Mouse (Mus musculus) kidney, adult 2 months (tissue): ENCODE data around the gene Gdpgp1. TPM values are rescaled to one million over a fixed set of nuclear protein-coding genes. Genes with fewer than 3 reads are reported as not detected.

ENCODE experiments used
- DNase-seq: peaks from one replicate; pipeline ENCODE4 v3.0.0; 2021
- H3K27ac ChIP-seq: fragments of 200-500 bp; 2 replicates; pipeline ENCODE4 v1.5.1; 2012; ENCODE audit warnings: low read depth, low read length, control low read depth, inconsistent platforms; ENCODE audit not compliant: insufficient read depth
- H3K27me3 ChIP-seq: fragments of 200-500 bp; replicated peaks from 2 replicates; pipeline ENCODE4 v1.6.1; 2012; ENCODE audit warnings: mild to moderate bottlenecking, moderate library complexity, low read length, inconsistent platforms; ENCODE audit not compliant: control insufficient read depth, insufficient read depth
- H3K36me3 ChIP-seq: fragments of 200-500 bp; 2 replicates; pipeline ENCODE4 v1.6.1; 2012; ENCODE audit warnings: mild to moderate bottlenecking, moderate library complexity, low read length, inconsistent platforms; ENCODE audit not compliant: control insufficient read depth, insufficient read depth
- H3K4me1 ChIP-seq: fragments of 200-500 bp; 2 replicates; pipeline ENCODE4 v1.6.1; 2011; ENCODE audit warnings: low read length; ENCODE audit not compliant: control insufficient read depth, insufficient read depth
- H3K4me3 ChIP-seq: fragments of 200-500 bp; 2 replicates; pipeline ENCODE4 v1.5.1; 2011; ENCODE audit warnings: mild to moderate bottlenecking, low read depth, low read length, control low read depth; ENCODE audit not compliant: insufficient read depth
- CTCF ChIP-seq: fragments of 200-500 bp; conservative IDR thresholded peaks from 2 replicates; pipeline ENCODE4 v1.5.1; 2011; ENCODE audit warnings: low read depth, mild to moderate bottlenecking, control low read depth, low read length, moderate library complexity, mixed read lengths; ENCODE audit not compliant: insufficient read depth, insufficient read length
- POLR2A ChIP-seq: fragments of 200-500 bp; IDR thresholded peaks from one replicate; pipeline ENCODE4 v1.6.1; 2011; ENCODE audit warnings: low read depth, low read length, control low read depth
- WGBS: fragments of 180-500 bp; shearing (Covaris S2); methylation state at CpG from one replicate; pipeline ENCODE4 v1.1.7; 2018; 5-methylcytosine and 5-hydroxymethylcytosine counted together
- polyA plus RNA-seq: library from polyadenylated mRNA; depleted of rRNA; stranded (reverse); fragments of >200 nt; gene quantifications from 2 replicates; pipeline ENCODE4 v1.2.3, GENCODE M21; 2012

Gene Gdpgp1
- polyA plus RNA-seq, 1 experiment = 2.4 TPM

DNA sequence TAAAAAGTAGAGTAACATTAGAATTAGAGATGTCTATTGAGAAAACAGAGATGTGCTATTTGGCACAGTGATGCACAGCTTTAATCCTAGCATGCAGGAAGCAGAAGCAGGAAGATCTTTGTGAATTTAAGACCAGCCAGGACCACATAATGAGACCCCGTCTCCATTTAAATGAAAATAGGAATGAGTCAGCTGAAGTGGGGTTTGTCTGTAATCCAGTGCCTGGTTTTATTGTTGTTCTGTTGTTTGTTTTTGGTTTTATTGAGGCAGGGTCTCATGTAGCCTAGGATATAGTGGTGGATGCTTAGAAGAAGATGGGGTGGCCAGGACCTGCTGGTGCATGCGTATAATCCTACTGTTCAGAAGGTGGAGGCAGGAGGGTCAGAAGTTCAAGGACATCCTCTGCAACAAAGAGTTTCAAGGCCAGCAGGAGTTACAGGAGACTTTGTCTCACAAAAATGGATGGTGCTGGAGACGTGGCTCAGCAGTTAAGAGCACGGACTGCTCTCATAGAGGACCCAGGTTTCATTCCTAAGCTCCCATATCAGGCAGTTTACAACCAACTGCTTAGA is 11.4 kb upstream of the Gdpgp1 start:
- Histone ChIP-seq H3K27me3 (no peaks in the 10 kb centered on the region), H3K36me3 (peaks cover 6% of the 10 kb centered on the region), H3K4me3 (no peak overlapping the region), H3K27ac (no peak overlapping the region), H3K4me1 (peaks cover under 1% of the 10 kb centered on the region; the same call in 1 of the 2 replicates)
- no peak for DNase-seq
- WGBS = 88% methylated on average over 4 of the region's 4 CpGs
- no peak for TF ChIP-seq POLR2A
- no peak for TF ChIP-seq CTCF

DNA sequence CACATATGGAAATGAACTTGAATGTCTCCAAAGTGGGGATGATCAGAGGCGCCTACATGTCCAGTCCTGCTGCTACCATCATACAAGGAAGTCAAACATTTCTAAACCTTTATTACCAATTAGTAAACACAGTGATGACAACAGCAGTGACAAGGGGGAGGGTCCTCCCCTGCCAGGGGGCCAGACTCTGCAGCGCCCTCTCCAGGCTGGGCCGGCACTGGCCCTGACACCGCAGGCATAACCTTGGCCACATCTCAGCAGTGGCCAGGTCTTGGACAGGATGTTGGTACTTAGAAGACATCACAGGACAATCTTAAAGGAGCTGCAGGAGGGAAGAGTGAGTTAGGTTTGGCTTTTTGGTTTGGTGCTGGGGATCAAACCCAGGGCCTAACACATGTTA is 5.6 kb upstream of the Gdpgp1 start:
- Histone ChIP-seq H3K4me3 (no peak overlapping the region), H3K27ac (no peak overlapping the region), H3K36me3 (peaks cover 2% of the 10 kb centered on the region; the same call in 1 of the 2 replicates), H3K27me3 (no peaks in the 10 kb centered on the region), H3K4me1 (peaks cover 21% of the 10 kb centered on the region)
- TF ChIP-seq POLR2A = no peak
- TF ChIP-seq CTCF = no peak
- DNase-seq = no peak
- WGBS = 95% methylated on average over 4 of the region's 4 CpGs

DNA sequence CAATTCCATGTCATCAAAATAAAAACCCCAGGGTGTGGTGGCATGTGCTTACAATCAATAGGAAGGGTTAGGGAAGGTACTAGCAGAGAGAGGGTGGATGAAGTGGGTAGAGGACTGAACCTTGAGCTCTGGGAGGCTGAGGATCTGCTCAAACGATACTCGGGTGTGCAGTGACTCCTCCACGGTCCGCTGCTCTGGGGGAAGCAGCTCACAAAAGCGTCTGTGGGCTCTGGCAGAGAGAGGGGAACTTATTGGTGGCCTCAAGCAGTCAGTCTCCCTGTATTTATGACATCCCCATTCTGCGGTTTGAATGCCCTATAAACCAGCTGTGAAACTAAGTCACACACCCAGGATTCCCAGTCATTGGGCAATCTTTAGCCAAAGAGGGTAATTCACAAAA is 2.5 kb upstream of the Gdpgp1 start:
- H3K4me3 ChIP-seq = no peak overlapping the region
- peak; percentile 63 for DNase-seq
- TF ChIP-seq POLR2A (no peak), CTCF (no peak)
- H3K4me1 ChIP-seq = peaks cover 25% of the 10 kb centered on the region
- no peak overlapping the region for H3K27ac ChIP-seq
- peaks cover 2% of the 10 kb centered on the region; the same call in 1 of the 2 replicates for H3K36me3 ChIP-seq
- WGBS = 30% methylated on average over 6 of the region's 6 CpGs
- no peaks in the 10 kb centered on the region for H3K27me3 ChIP-seq

DNA sequence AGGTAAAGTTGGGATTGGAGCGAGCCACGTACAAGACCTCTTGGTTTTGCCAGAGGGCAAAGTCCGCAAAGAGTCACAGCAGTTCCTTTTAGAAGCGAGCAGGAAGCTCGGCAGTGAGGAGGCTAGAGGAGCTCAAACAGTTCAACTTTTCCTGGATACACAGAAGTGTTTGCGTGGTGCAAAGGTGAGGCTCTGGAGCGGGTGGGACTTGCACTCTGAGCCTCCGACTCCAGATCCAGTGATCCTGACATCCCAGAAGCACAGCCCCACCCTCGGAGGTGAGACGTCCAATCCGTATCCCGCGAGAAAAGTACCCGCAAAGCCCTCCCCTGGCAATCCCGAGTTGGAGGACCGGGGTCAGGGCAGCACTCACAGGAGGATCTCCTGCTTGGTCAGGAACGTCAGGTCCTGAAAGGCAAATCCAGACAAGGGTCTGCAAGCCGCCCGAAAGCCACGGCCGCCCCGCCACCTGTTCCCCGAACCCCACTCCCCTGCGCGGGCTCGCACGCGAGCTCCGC is 635 bp upstream of the Gdpgp1 start:
- peak overlapping the region; percentile 84 for H3K27ac ChIP-seq
- H3K4me3 ChIP-seq = peak overlapping the region; percentile 81
- peak; percentile 89 for DNase-seq
- H3K27me3 ChIP-seq = no peaks in the 10 kb centered on the region
- peaks cover 25% of the 10 kb centered on the region for H3K4me1 ChIP-seq
- no peak for TF ChIP-seq POLR2A
- TF ChIP-seq CTCF = no peak
- whole genome bisulfite sequencing = under 1% methylated on average over 29 of the region's 29 CpGs
- H3K36me3 ChIP-seq = peaks cover 2% of the 10 kb centered on the region; the same call in 1 of the 2 replicates

DNA sequence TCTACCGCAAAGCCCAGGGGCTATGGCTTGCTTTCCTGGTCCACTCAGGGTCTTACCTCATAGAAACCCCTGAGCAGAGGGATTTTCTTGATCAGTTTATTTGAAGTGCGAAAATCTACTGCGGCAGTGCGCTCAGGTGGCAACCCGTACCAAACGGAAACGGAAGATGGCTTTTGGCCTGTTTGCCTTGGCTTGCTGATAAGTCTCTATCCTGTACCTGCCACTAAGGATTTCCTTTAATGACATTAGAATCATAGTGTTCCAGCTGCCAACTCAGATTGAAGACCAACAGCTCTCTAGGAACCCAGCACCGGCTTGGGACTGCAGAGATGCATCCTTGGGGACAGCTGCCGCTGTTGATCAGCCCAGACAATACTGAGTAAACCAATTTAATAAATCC is 1.1 kb downstream of the Gdpgp1 start:
- WGBS = 69% methylated on average over 9 of the region's 9 CpGs
- H3K27me3 ChIP-seq = no peaks in the 10 kb centered on the region
- H3K4me3 ChIP-seq = no peak overlapping the region
- H3K36me3 ChIP-seq = no peaks in the 10 kb centered on the region
- peaks cover 21% of the 10 kb centered on the region for H3K4me1 ChIP-seq
- no peak for DNase-seq
- H3K27ac ChIP-seq = no peak overlapping the region
- TF ChIP-seq POLR2A (no peak), CTCF (no peak)

DNA sequence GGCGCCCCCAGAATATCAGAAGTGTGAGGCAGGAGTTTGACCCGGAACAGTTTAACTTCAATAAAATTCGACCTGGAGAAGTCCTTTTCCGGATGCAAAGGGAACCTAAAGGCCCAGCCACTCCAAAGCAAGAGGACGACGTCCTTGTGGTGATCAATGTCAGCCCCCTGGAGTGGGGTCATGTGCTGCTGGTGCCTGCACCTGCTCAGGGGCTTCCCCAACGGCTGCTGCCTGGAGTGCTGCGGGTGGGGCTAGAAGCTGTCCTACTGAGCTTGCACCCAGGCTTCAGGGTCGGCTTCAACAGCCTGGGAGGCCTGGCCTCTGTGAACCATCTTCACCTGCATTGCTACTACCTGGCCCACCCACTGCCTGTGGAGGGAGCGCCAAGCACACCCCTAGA is 5.9 kb downstream of the Gdpgp1 start:
- Histone ChIP-seq H3K27ac (no peak overlapping the region), H3K27me3 (no peaks in the 10 kb centered on the region), H3K36me3 (no peaks in the 10 kb centered on the region; the same call in 1 of the 2 replicates), H3K4me3 (no peak overlapping the region), H3K4me1 (0 out of 2 replicates have a peak, but pooled peaks cover 4% of the 10 kb centered on the region)
- TF ChIP-seq CTCF (no peak), POLR2A (no peak)
- 88% methylated on average over 10 of the region's 10 CpGs for WGBS
- no peak for DNase-seq

DNA sequence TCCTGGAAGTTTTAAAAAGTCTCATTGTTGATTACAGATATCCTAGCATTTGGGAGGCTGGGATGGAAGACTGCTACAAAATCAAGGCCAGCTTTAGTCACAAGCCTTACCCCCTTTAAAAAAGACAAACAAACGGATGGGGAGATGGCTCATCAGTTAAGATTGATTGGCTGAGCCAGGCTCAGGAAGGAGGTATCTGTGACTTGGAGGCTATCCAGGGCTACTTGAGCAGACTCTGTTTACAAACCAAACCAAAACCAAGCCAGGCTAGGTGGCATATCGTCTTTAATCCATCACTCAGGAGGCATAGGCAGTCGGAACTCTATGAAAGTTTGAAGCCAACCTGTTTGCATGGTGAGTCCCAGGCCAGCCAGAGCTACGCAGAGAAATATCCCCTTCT is 9.0 kb downstream of the Gdpgp1 start:
- no peaks in the 10 kb centered on the region; the same call in 1 of the 2 replicates for H3K36me3 ChIP-seq
- H3K4me3 ChIP-seq = no peak overlapping the region
- no peak for DNase-seq
- H3K27ac ChIP-seq = no peak overlapping the region
- WGBS = 79% methylated on average over 4 of the region's 4 CpGs
- H3K27me3 ChIP-seq = no peaks in the 10 kb centered on the region
- no peaks in the 10 kb centered on the region for H3K4me1 ChIP-seq
- no peak for TF ChIP-seq POLR2A
- no peak for TF ChIP-seq CTCF

DNA sequence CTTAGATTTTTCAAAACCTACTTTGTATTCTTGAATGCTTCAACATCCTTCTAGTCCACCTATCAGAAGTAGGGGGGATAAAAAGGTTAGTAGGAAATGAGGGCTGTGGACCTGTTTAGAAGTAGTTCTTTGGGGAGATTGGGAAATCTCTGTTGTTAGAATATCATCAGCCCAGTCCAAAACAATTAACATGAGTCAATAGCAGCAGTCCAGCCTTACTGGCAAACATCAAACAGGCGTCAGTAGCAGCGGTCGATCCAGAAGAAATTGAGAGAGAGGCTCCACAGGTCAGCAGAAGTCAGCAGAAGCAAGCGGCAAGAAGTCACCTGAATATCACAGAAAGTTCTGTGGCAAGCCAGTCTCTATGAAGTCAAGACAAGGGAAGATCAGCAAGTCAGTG is 12.2 kb downstream of the Gdpgp1 start:
- no peak overlapping the region for H3K27ac ChIP-seq
- WGBS = 96% methylated on average over 4 of the region's 4 CpGs

More for the DNA sequence above, 12.2 kb downstream of the Gdpgp1 start:
- H3K36me3 ChIP-seq = no peaks in the 10 kb centered on the region
- no peaks in the 10 kb centered on the region for H3K27me3 ChIP-seq
- no peak overlapping the region for H3K4me3 ChIP-seq
- TF ChIP-seq POLR2A (no peak), CTCF (no peak)
- DNase-seq = no peak
- no peaks in the 10 kb centered on the region for H3K4me1 ChIP-seq
